Mouse (Mus musculus) testis, adult 2 months (tissue): ENCODE results near the gene Jagn1. TPM values are rescaled to one million over a fixed set of nuclear protein-coding genes. Genes with fewer than 3 reads are reported as not detected.

Experiments used
- H3K27ac ChIP-seq: fragments of 200-500 bp; 2 replicates; pipeline ENCODE4 v1.5.1; 2012; ENCODE audit warnings: low read depth, low read length; ENCODE audit not compliant: control insufficient read depth, insufficient read depth
- H3K27me3 ChIP-seq: fragments of 200-500 bp; 2 replicates; pipeline ENCODE4 v1.6.1; 2012; ENCODE audit warnings: mild to moderate bottlenecking, low read length, moderate library complexity; ENCODE audit not compliant: control insufficient read depth, insufficient read depth
- H3K36me3 ChIP-seq: fragments of 200-500 bp; 2 replicates; pipeline ENCODE4 v1.6.1; 2012; ENCODE audit warnings: mild to moderate bottlenecking, low read length; ENCODE audit not compliant: control insufficient read depth, insufficient read depth
- H3K4me1 ChIP-seq: fragments of 200-500 bp; 2 replicates; pipeline ENCODE4 v1.6.1; 2012; ENCODE audit warnings: low read length; ENCODE audit not compliant: control insufficient read depth, insufficient read depth
- H3K4me3 ChIP-seq: fragments of 200-500 bp; 2 replicates; pipeline ENCODE4 v1.5.1; 2012; ENCODE audit warnings: low read depth, mild to moderate bottlenecking, low read length, moderate library complexity, mixed read lengths; ENCODE audit not compliant: control insufficient read depth
- CTCF ChIP-seq: fragments of 200-500 bp; IDR thresholded peaks from 2 replicates; pipeline ENCODE4 v1.5.1; 2012; ENCODE audit warnings: low read depth, mild to moderate bottlenecking, inconsistent platforms, low read length, moderate library complexity; ENCODE audit not compliant: control insufficient read depth, insufficient read depth, insufficient replicate concordance
- POLR2A ChIP-seq: fragments of 200-500 bp; IDR thresholded peaks from 2 replicates; pipeline ENCODE4 v1.6.1; 2012; ENCODE audit warnings: low read depth, mild to moderate bottlenecking, inconsistent platforms, low read length, moderate library complexity; ENCODE audit not compliant: control insufficient read depth
- polyA plus RNA-seq: library from polyadenylated mRNA; depleted of rRNA; stranded (reverse); fragments of >200 nt; gene quantifications from 2 replicates; pipeline ENCODE4 v1.2.3, GENCODE M21; 2012

The Jagn1 gene
- polyA plus RNA-seq, 1 experiment, result 62.2 TPM

DNA sequence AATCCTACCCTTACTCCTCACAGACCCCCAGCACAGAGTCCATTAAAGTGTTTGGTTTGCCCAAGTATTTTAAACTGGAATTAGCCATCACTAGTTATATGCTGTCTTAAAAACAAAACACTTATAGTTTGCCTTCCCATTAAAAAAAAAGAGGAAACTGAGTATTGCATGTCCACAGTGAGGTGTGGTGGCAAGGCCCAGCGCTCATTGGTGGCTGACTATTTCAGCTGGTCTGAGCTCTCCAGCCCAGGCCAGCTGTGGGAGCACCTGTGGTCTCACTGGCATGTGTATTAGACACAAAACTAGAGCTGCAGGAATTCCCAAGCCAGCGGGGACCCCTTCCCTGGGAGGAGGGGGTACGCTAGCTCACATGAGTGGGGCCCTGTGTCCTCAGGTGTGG lies 26.1 kb downstream of the Jagn1 start:
- no peaks in the 10 kb centered on the region for H3K36me3 ChIP-seq
- no peak overlapping the region for H3K27ac ChIP-seq
- no peak overlapping the region for H3K4me3 ChIP-seq
- no peak for TF ChIP-seq POLR2A
- no peak for TF ChIP-seq CTCF
- no peaks in the 10 kb centered on the region for H3K27me3 ChIP-seq
- peaks cover 7% of the 10 kb centered on the region for H3K4me1 ChIP-seq

DNA sequence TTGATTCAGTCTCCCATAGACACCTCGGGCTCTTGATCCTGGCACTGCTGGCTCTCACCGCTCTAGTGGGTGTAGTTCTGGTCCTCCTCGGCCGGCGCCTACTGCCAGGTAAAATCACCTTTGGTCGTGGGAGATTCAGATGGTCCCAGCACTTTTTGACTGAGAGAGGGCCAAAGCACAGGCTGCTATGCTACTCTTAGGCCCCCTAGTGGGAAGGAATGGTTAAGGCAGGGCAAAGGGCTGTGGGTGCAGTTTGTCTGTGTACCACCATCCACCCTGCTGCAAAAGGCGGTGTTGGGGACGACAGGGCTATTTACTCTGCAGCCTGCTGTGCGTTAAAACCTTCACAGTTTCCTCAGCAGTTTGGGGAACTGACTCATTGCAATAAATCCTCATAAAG lies 26.7 kb downstream of the Jagn1 start:
- peak; percentile 77; the same call in 1 of the 2 replicates for TF ChIP-seq CTCF
- no peak for TF ChIP-seq POLR2A
- peaks cover 7% of the 10 kb centered on the region for H3K4me1 ChIP-seq
- peak overlapping the region; percentile 58 for H3K4me3 ChIP-seq
- H3K36me3 ChIP-seq, result no peaks in the 10 kb centered on the region
- no peak overlapping the region for H3K27ac ChIP-seq
- no peaks in the 10 kb centered on the region for H3K27me3 ChIP-seq

DNA sequence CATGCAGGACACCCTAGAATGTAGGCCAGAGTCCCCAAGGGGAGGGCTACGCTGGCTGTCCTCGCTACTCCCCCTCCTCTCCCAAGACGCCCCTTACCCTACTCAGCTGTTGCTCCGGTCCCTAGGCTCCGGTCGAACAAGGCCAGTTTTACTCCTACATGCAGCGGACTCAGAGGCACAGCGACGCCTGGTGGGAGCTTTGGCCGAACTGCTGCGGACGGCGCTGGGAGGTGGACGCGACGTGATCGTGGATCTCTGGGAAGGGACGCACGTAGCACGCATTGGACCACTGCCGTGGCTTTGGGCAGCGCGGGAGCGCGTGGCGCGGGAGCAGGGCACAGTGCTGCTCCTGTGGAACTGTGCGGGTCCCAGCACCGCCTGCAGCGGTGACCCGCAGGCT lies 27.1 kb downstream of the Jagn1 start:
- H3K4me1 ChIP-seq, result peaks cover 7% of the 10 kb centered on the region
- no peak overlapping the region for H3K27ac ChIP-seq
- no peaks in the 10 kb centered on the region for H3K27me3 ChIP-seq
- no peaks in the 10 kb centered on the region for H3K36me3 ChIP-seq
- TF ChIP-seq CTCF (peak; percentile 60; the same call in 1 of the 2 replicates), POLR2A (no peak)
- peak overlapping the region; percentile 58 for H3K4me3 ChIP-seq

DNA sequence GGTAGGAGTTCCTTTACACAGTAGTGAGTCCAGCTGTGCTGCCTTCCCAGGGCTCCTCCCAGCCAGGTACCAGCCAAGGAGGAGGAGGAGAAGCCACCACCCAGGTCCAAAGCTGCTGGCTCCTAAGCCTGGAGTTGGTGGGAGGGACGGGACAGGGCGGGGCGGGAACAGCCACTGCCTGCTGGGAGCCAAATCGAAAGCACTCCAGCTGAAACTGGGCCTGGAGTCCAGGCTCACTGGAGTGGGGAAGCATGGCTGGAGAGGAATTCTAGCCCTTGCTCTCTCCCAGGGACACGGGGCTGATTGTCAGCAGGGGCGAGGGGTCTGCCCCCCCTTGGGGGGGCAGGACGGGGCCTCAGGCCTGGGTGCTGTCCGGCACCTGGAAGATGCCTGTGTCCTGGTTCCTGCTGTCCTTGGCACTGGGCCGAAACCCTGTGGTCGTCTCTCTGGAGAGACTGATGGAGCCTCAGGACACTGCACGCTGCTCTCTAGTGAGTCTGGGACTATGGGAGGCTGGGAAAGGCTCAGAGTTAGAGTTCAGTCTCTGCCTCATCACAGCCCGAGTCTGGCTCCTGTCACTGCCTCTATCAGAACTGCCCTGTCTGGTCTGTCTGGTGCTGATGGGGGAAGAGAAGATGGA lies 29.0 kb downstream of the Jagn1 start, which contains the start of gene Il17rc:
TSS of gene Il17rc (plus strand) at position 131 of the 640 bp plus-strand sequence.
- no peak within 1 kb of the TSS for H3K27ac ChIP-seq
- H3K27me3 ChIP-seq, result no peaks in the 10 kb centered on the region
- H3K4me3 ChIP-seq, result no peak within 1 kb of the TSS; the same call in 1 of the 2 replicates
- TF ChIP-seq POLR2A (no peak), CTCF (no peak)
- peaks cover 7% of the 10 kb centered on the region for H3K4me1 ChIP-seq
- no peaks in the 10 kb centered on the region for H3K36me3 ChIP-seq

DNA sequence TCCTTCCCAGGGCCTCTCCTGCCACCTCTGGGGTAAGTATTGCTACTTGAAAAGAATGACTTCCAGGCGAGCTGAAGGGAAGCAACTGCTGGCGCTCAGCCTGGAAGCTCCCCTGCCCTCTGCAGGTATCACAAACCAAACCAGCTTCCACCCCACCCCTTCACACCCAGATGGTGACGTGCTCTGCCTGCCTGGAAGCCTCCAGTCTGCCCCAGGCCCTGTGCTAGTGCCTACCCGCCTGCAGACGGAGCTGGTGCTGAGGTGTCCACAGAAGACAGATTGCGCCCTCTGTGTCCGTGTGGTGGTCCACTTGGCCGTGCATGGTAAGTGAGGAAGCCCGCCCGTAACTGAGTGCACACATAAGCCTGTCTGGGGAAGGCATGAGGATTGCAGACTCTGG lies 29.7 kb downstream of the Jagn1 start:
- H3K4me1 ChIP-seq, result peaks cover 7% of the 10 kb centered on the region
- TF ChIP-seq POLR2A, result no peak
- no peak for TF ChIP-seq CTCF
- no peaks in the 10 kb centered on the region for H3K27me3 ChIP-seq
- no peaks in the 10 kb centered on the region for H3K36me3 ChIP-seq
- no peak overlapping the region for H3K27ac ChIP-seq
- H3K4me3 ChIP-seq, result no peak overlapping the region

DNA sequence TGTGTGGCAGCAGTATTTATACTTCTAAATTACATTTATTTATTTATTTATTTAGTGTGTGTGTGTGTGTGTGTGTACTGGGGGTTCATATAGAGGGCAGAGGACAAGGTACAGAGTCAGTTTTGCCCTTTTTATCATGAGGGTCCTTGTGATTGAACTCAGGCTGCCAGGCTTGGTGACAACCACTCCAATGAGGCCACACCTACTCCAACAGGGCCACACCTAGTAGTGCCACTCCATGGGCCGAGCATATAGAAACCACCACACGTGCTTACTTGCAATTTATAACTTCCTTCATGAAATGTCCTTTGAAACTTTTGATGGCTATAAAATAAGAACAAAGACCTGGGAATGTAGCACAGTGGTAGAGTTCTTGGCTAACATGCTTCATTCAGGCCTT lies 30.9 kb downstream of the Jagn1 start:
- no peaks in the 10 kb centered on the region for H3K36me3 ChIP-seq
- no peak overlapping the region for H3K27ac ChIP-seq
- H3K27me3 ChIP-seq, result no peaks in the 10 kb centered on the region
- TF ChIP-seq CTCF (no peak), POLR2A (no peak)
- peaks cover 7% of the 10 kb centered on the region for H3K4me1 ChIP-seq
- H3K4me3 ChIP-seq, result no peak overlapping the region

DNA sequence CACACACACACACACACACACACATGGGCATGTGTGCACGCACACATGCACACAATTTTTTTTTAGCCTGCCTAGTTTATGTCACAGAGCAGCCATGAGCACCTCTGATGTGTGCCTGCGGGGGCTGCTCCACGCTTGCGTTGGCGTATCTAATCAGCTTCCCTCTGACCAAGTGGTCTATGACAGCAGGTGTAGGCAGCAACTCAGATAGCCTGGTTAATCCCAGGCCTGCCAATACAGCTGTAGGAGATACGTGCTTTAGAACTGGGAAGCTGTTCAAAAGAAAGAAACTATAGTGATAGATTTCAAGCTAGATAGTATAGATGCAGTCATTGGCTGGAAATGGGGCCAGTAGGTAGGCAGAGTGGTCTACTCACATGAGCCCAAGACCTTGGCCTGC lies 31.3 kb downstream of the Jagn1 start:
- Histone ChIP-seq H3K27ac (no peak overlapping the region), H3K4me3 (no peak overlapping the region), H3K4me1 (peaks cover 7% of the 10 kb centered on the region), H3K36me3 (no peaks in the 10 kb centered on the region), H3K27me3 (no peaks in the 10 kb centered on the region)
- TF ChIP-seq CTCF (no peak), POLR2A (no peak)

DNA sequence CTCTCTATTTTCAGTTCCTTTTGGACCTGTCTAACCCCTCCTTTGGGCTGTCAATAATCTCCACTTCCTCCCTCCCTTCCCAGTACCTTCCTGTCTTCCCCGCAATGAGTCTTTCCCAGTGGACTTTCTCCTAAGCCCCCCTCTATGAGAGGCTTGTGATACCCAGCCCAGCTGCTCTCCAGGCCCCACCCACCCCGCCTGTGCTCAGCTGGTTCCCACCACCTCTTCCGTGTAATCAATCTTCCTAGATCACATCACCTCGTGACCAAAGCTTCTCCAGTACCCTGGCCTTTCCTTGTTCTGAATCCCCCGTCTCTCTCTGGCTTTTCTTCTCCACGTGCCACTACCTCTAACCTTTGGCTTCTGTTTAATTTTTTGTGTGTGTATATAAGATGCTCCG lies 35.0 kb downstream of the Jagn1 start:
- Histone ChIP-seq H3K4me3 (no peak overlapping the region), H3K27me3 (no peaks in the 10 kb centered on the region), H3K27ac (no peak overlapping the region), H3K36me3 (no peaks in the 10 kb centered on the region), H3K4me1 (peaks cover 3% of the 10 kb centered on the region)
- TF ChIP-seq CTCF, result no peak
- no peak for TF ChIP-seq POLR2A
